Mouse (Mus musculus) E14TG2a.4 (cell line): ENCODE data around the gene Shroom3.

Experiments
- CTCF ChIP-seq: conservative IDR thresholded peaks from 2 replicates; pipeline ENCODE4 v1.5.1; 2014; ENCODE audit warnings: low read length
- NANOG ChIP-seq: IDR thresholded peaks from 2 replicates; pipeline ENCODE4 v1.6.1; 2014; ENCODE audit warnings: borderline replicate concordance, low read length, mixed read lengths
- POU5F1 ChIP-seq: IDR thresholded peaks from 2 replicates; pipeline ENCODE4 v1.6.1; 2014; ENCODE audit warnings: low read length, borderline replicate concordance

DNA sequence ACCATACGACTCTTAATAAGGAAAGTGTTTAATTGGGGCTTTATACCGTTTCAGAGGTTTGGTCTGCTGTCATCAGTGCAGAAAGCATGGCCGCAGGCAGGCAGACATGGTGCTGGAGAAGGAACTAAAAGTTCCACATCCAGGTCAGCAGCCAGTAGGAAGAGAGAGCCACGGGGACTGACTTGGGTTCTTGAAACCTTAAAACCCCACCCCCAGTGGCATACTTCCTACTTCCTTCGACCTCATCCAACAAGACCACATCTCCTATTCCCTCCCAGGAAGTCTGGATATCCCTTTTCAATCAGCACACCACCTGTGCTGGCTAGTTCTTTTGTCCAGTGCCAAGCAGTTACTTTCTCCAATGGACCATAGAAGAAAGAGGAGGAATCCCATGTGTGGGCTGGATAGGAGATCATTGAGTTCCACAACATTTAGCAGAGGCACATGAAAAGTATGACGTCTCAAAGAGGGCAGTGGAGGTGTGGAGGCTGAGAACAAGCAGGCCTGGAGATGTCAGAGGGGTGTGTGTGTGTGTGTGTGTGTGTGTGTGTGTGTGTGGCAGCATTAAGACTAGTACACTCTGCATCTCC is 76.0 kb downstream of the Shroom3 start:
- TF ChIP-seq CTCF (no peak), POU5F1 (no peak), NANOG (no peak)
